Mouse (Mus musculus) myocyte (in vitro differentiated cells): ENCODE results near the gene Foxo1. TPM values are rescaled to one million over a fixed set of nuclear protein-coding genes. Genes with fewer than 3 reads are reported as not detected.
A peak's percentile ranks its signal among the peaks of the same experiment; 100 is the strongest.

ENCODE experiments used
- H3K27me3 ChIP-seq: one replicate; pipeline ENCODE4 v1.6.1; 2011; ENCODE audit not compliant: control insufficient read depth, insufficient read depth, insufficient read length
- H3K36me3 ChIP-seq: one replicate; pipeline ENCODE4 v1.6.1; 2011; ENCODE audit not compliant: control insufficient read depth, insufficient read depth
- H3K4me2 ChIP-seq: one replicate; pipeline ENCODE4 v1.6.1; 2011; ENCODE audit warnings: low read depth, control low read depth
- H3K4me3 ChIP-seq: one replicate; pipeline ENCODE4 v1.5.1; 2011; ENCODE audit warnings: mild to moderate bottlenecking, control low read depth, moderate library complexity
- H3K79me2 ChIP-seq: one replicate; pipeline ENCODE4 v1.6.1; 2011; ENCODE audit not compliant: control insufficient read depth, insufficient read depth
- H3ac ChIP-seq: one replicate; pipeline ENCODE4 v1.6.1; 2011; ENCODE audit not compliant: control insufficient read depth, insufficient read length
- CEBPB ChIP-seq: IDR thresholded peaks from 2 replicates; pipeline ENCODE4 v1.6.1; 2011; ENCODE audit warnings: mild to moderate bottlenecking, moderate library complexity; ENCODE audit not compliant: poor library complexity, insufficient read depth, severe bottlenecking
- E2F4 ChIP-seq: IDR thresholded peaks from one replicate; pipeline ENCODE4 v1.6.1; 2011; ENCODE audit warnings: mild to moderate bottlenecking, control low read depth, moderate library complexity; ENCODE audit not compliant: insufficient read depth
- MAX ChIP-seq: IDR thresholded peaks from one replicate; pipeline ENCODE4 v1.6.1; 2011; ENCODE audit warnings: low read depth, mild to moderate bottlenecking, control low read depth
- MYOD1 ChIP-seq, 3 experiments: IDR thresholded peaks; one replicate each; pipeline ENCODE4 v1.6.1; 2011; ENCODE audit warnings: control low read depth in 2 of 3, low read depth in 2 of 3, mild to moderate bottlenecking in 2 of 3, moderate library complexity in 1 of 3; ENCODE audit not compliant: insufficient read length in 2 of 3, control insufficient read depth in 1 of 3
- MYOG ChIP-seq, 3 experiments: IDR thresholded peaks; one replicate each; pipeline ENCODE4 v1.6.1; 2011; ENCODE audit warnings: control low read depth in 2 of 3, low read depth in 2 of 3, mild to moderate bottlenecking in 2 of 3; ENCODE audit not compliant: insufficient read length in 2 of 3, control insufficient read depth in 1 of 3, insufficient read depth in 1 of 3
- POLR2A ChIP-seq: IDR thresholded peaks from one replicate; pipeline ENCODE4 v1.6.1; 2011; ENCODE audit warnings: low read depth, mild to moderate bottlenecking, control low read depth, moderate library complexity; ENCODE audit not compliant: insufficient read length
- POLR2AphosphoS2 ChIP-seq: IDR thresholded peaks from one replicate; pipeline ENCODE4 v1.6.1; 2011; ENCODE audit warnings: low read depth, control low read depth; ENCODE audit not compliant: insufficient read length
- REST ChIP-seq: IDR thresholded peaks from one replicate; pipeline ENCODE4 v1.6.1; 2011; ENCODE audit warnings: mild to moderate bottlenecking, control low read depth, moderate library complexity; ENCODE audit not compliant: insufficient read depth, insufficient read length
- SRF ChIP-seq: IDR thresholded peaks from one replicate; pipeline ENCODE4 v1.6.1; 2011; ENCODE audit warnings: low read depth; ENCODE audit not compliant: control insufficient read depth, insufficient read length
- TCF12 ChIP-seq: IDR thresholded peaks from one replicate; pipeline ENCODE4 v1.6.1; 2011; ENCODE audit warnings: mild to moderate bottlenecking, control low read depth; ENCODE audit not compliant: poor library complexity, insufficient read depth, severe bottlenecking
- TCF3 ChIP-seq: IDR thresholded peaks from one replicate; pipeline ENCODE4 v1.6.1; 2011; ENCODE audit warnings: low read depth, control low read depth; ENCODE audit not compliant: insufficient read length
- USF1 ChIP-seq: IDR thresholded peaks from one replicate; pipeline ENCODE4 v1.6.1; 2011; ENCODE audit warnings: low read depth, mild to moderate bottlenecking, control low read depth, moderate library complexity
- polyA plus RNA-seq: library from polyadenylated mRNA; unstranded; fragments of >200 nt; fragmentation: generic; extraction: Trizol; gene quantifications from one replicate; pipeline ENCODE4 v1.2.1, GENCODE M21; 2012; ENCODE audit warnings: missing spikeins

The Foxo1 gene
- polyA plus RNA-seq, 1 experiment, result 7.2 TPM

DNA sequence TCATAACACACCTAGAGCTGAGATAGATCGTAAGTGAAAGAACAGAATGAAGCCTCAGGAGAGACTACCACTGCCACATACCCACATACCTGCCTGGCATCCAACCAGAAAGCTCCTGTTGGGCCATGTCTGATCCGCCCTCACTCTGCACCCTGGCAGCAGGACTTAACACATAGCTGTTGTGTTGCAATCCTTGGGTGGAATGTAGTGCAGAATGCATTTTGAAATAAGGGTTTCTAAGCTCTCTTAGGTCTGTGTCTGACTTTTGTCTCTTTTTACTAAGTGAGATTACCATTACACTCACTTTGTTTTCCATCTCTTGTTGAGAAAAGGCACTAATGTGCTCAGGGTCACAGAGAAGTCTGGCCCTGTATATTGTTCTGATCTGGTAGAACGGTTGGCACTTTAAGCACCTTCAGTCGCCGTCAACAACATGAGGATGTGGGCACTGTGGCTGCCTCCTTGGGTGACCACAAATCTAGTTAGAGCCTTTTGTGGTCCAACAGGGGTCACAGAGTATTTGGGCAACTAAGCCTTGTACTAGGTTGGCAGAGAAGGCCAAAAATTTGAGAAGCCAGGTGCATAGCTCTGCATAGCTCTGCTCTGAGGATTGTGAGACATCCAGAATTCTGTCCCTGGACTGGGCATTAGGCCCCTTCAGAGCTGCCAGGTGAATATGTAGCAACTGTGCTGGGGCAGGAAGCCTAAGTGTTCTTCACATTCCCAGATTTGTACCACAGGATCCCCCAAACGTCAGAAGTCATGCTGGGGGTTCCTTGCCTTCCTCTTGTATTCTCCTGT lies 75.3 kb downstream of the Foxo1 start:
- TF ChIP-seq MAX (no peak), MYOG (IDR thresholded peaks at IDR 0.05; ENCODE audit: control insufficient read depth in 1 of 3, insufficient read depth in 1 of 3, insufficient read length in 2 of 3, low read depth in 2 of 3) (peak in 1 of 3 experiments; percentile 6), TCF12 (no peak), MYOD1 (IDR thresholded peaks at IDR 0.05; ENCODE audit: control insufficient read depth in 1 of 3, insufficient read length in 2 of 3, low read depth in 2 of 3) (peak in 1 of 3 experiments; percentile 26), E2F4 (no peak)
- Histone ChIP-seq H3K4me2 (no peak overlapping the region), H3K27me3 (no peaks in the 10 kb centered on the region), H3K4me3 (no peak overlapping the region), H3ac (no peak overlapping the region), H3K36me3 (no peaks in the 10 kb centered on the region), H3K79me2 (peaks cover 54% of the 10 kb centered on the region)

DNA sequence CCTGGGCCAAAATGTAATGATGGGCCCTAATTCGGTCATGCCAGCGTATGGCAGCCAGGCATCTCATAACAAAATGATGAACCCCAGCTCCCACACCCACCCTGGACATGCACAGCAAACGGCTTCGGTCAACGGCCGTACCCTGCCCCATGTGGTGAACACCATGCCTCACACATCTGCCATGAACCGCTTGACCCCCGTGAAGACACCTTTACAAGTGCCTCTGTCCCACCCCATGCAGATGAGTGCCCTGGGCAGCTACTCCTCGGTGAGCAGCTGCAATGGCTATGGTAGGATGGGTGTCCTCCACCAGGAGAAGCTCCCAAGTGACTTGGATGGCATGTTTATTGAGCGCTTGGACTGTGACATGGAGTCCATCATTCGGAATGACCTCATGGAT lies 77.7 kb downstream of the Foxo1 start:
- no peaks in the 10 kb centered on the region for H3K36me3 ChIP-seq
- H3K79me2 ChIP-seq, result peaks cover 35% of the 10 kb centered on the region
- H3K4me2 ChIP-seq, result no peak overlapping the region
- H3K27me3 ChIP-seq, result no peaks in the 10 kb centered on the region
- no peak overlapping the region for H3ac ChIP-seq
- H3K4me3 ChIP-seq, result no peak overlapping the region
- TF ChIP-seq E2F4, result no peak
- TF ChIP-seq TCF12, result no peak
- no peak for TF ChIP-seq TCF3
- no peak for TF ChIP-seq REST
- TF ChIP-seq POLR2AphosphoS2, result no peak
- no peak for TF ChIP-seq CEBPB
- TF ChIP-seq USF1, result no peak
- TF ChIP-seq POLR2A, result no peak
- TF ChIP-seq MYOG (IDR thresholded peaks at IDR 0.05; ENCODE audit: control insufficient read depth in 1 of 3, insufficient read depth in 1 of 3, insufficient read length in 2 of 3, low read depth in 2 of 3), result no peak
- no peak for TF ChIP-seq MYOD1 (IDR thresholded peaks at IDR 0.05; ENCODE audit: control insufficient read depth in 1 of 3, insufficient read length in 2 of 3, low read depth in 2 of 3)
- TF ChIP-seq SRF, result no peak
- no peak for TF ChIP-seq MAX

DNA sequence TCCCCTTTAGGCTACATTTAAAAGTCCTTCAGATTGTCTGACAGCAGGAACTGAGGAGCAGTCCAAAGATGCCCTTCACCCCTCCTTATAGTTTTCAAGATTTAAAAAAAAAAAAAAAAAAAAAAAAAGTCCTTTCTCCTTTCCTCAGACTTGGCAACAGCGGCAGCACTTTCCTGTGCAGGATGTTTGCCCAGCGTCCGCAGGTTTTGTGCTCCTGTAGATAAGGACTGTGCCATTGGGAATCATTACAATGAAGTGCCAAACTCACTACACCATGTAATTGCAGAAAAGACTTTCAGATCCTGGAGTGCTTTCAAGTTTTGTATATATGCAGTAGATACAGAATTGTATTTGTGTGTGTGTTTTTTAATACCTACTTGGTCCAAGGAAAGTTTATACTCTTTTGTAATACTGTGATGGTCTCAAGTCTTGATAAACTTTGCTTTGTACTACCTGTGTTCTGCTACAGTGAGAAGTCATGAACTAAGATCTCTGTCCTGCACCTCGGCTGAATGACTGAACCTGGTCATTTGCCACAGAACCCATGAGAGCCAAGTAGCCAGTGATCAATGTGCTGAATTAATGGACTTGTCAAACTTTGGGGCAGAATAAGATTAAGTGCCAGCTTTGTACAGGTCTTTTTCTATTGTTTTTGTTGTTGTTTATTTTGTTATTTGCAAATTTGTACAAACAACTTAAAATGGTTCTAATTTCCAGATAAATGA lies 79.0 kb downstream of the Foxo1 start:
- H3ac ChIP-seq, result no peak overlapping the region
- no peaks in the 10 kb centered on the region for H3K27me3 ChIP-seq
- TF ChIP-seq MYOD1 (IDR thresholded peaks at IDR 0.05; ENCODE audit: control insufficient read depth in 1 of 3, insufficient read length in 2 of 3, low read depth in 2 of 3) (no peak), TCF12 (no peak), SRF (no peak), TCF3 (no peak), POLR2AphosphoS2 (no peak), MYOG (IDR thresholded peaks at IDR 0.05; ENCODE audit: control insufficient read depth in 1 of 3, insufficient read depth in 1 of 3, insufficient read length in 2 of 3, low read depth in 2 of 3) (no peak), REST (no peak), MAX (no peak)
- H3K79me2 ChIP-seq, result peaks cover 24% of the 10 kb centered on the region
- no peak overlapping the region for H3K4me3 ChIP-seq
- no peak overlapping the region for H3K4me2 ChIP-seq
- H3K36me3 ChIP-seq, result no peaks in the 10 kb centered on the region

DNA sequence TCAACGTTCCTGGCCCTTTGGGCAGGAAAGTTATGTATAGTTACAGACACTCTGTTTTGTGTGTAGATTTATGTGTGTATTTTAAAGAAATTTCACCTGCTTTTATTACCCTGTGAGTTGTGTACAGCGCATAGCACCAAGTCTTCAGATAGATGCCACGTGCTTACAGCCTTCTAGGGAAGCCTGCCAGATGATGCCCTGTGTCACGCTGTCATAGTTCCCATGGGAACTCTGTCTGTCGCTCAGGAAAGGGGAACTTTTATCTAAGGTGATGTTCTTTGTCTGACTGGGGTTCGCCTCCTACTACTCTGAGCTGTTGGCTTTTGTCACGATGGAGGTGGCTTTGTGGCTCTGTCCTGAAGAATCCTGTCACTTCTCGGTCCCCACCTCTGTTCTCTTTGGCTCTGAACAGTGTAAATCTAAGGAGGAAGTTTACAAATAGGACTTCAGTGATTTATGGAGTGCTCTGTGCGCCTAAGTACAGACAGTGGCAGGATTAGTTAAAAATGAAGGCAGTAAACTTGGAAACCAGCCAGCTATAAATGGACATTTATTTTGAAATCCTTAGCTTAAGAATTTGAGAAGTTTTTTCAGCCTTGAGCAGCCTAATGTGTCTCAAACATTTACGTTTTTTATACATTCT lies 80.0 kb downstream of the Foxo1 start:
- Histone ChIP-seq H3K36me3 (no peaks in the 10 kb centered on the region), H3K4me2 (no peak overlapping the region), H3K79me2 (peaks cover 17% of the 10 kb centered on the region), H3K27me3 (no peaks in the 10 kb centered on the region), H3K4me3 (no peak overlapping the region), H3ac (no peak overlapping the region)
- no peak for TF ChIP-seq TCF12
- TF ChIP-seq POLR2AphosphoS2, result no peak

DNA sequence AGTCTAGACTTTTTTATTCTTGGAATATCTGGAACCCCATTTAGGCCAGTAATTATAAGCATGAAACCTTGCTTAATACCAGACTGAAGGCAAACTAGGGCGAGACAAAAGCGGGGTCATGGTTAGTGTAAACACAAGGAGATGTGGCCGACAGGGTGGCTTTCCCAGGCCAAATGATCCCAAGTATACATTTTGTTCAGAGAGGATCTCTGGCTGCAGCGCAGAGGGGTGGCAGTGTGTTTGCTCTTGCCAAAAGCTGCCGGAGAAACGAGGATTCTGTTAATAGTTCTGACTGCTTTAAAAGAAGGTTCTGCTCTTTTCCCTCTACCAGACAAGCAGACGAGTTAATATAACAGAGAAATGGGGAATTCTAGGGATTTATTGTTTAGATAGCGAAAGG lies 82.5 kb downstream of the Foxo1 start:
- no peak overlapping the region for H3K4me3 ChIP-seq
- TF ChIP-seq SRF, result no peak
- TF ChIP-seq CEBPB, result no peak
- H3K36me3 ChIP-seq, result no peaks in the 10 kb centered on the region
- no peaks in the 10 kb centered on the region for H3K27me3 ChIP-seq
- no peak overlapping the region for H3K4me2 ChIP-seq
- peaks cover 6% of the 10 kb centered on the region for H3K79me2 ChIP-seq
- H3ac ChIP-seq, result no peak overlapping the region
